Mouse (Mus musculus) spleen, adult 2 months (tissue): ENCODE data around the gene Rcan2.

ENCODE experiments used
- CTCF ChIP-seq: fragments of 200-500 bp; IDR thresholded peaks from 2 replicates; pipeline ENCODE4 v1.5.1; 2011; ENCODE audit warnings: mild to moderate bottlenecking, inconsistent platforms; ENCODE audit not compliant: insufficient read depth, insufficient read length, insufficient replicate concordance; ENCODE audit errors: extremely low read depth
- POLR2A ChIP-seq: fragments of 200-500 bp; IDR thresholded peaks from 2 replicates; pipeline ENCODE4 v1.6.1; 2011; ENCODE audit warnings: low read depth, low read length, inconsistent platforms

- TF ChIP-seq POLR2A (no peak), CTCF (no peak)
Observed at GRCm38 (mm10) chr17:43816480-43816879, 15.3 kb downstream of the Rcan2 start.
